Mouse (Mus musculus) effector memory CD4-positive, alpha-beta T cell, adult 7 months (primary cell): ENCODE data around the gene Crybb3. TPM values are rescaled to one million over a fixed set of nuclear protein-coding genes. Genes with fewer than 3 reads are reported as not detected.

Source experiments
- polyA plus RNA-seq: library from polyadenylated mRNA; unstranded; fragments of 100-300 nt; shearing (Covaris generic); gene quantifications from one replicate; pipeline ENCODE4 v1.2.1, GENCODE M21; 2017

The Crybb3 gene
- 0.57 TPM for polyA plus RNA-seq

GRCm38 (mm10) chr5:113081439-113081838, at the start of gene Crybb3:
Gene Crybb3, minus strand, starts transcription at chr5:113081584.

GRCm38 (mm10) chr5:113070017-113070416, 11.4 kb downstream of the Crybb3 start, which contains the start of gene Crybb2:
Gene Crybb2, minus strand, starts transcription at chr5:113070117.

Other genes with a start within 250 kb of the Crybb3 start
- gene Myo18b, start 185.2 kb downstream of the Crybb3 start, polyA plus RNA-seq, result 0.20 TPM
- 0.21 TPM for gene Grk3, start 65.8 kb downstream of the Crybb3 start, polyA plus RNA-seq
- gene Crybb2, start 11.5 kb downstream of the Crybb3 start, polyA plus RNA-seq, result 0.62 TPM
- not detected for gene 2900026A02Rik, start 139.7 kb upstream of the Crybb3 start, polyA plus RNA-seq
- gene Tmem211, start 145.3 kb upstream of the Crybb3 start, polyA plus RNA-seq, result not detected
- 0.41 TPM for gene Sgsm1, start 229.2 kb upstream of the Crybb3 start, polyA plus RNA-seq